Mouse (Mus musculus) cerebellum, adult 9-11 months (tissue): ENCODE measurements at regions not wholly inside any gene's neighbourhood (a gene's known extent, or its start where the extent isn't known, plus 50 kb on each side); places are given as distances from the start of the nearest gene placed in this dataset.
A peak's percentile ranks its signal among the peaks of the same experiment; 100 is the strongest.
"Not testable (repeated sequence)": the region's sequence is repeated elsewhere in the genome, so short reads cannot be mapped to it uniquely, and the experiment has no call there.

Experiments used
- DNase-seq: peaks from one replicate; pipeline ENCODE4 v3.0.0; 2022

- DNase-seq, result no peak
Observed at GRCm38 (mm10) chr5:133073317-133073716, 530.2 kb upstream of the Auts2 start.

DNA sequence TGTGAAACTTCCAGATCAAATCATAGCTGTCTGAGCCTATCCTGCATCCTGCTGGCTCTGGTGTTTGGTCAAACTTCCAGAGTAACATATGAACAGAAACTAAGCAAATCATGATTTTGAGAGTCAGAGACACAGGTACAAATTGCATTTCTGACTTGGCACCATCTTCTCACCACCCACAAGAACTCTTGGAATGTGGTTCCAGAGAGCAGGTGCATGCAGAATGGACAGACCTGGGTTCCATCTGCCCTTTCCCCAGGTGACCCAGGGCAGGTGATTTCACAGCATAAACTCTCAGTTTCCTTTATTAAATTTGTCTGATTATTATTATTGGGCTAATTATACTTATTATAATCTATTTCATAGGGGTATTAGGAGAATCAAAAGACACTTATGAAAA, 527.0 kb upstream of the Auts2 start:
- peak; percentile 74 for DNase-seq

DNA sequence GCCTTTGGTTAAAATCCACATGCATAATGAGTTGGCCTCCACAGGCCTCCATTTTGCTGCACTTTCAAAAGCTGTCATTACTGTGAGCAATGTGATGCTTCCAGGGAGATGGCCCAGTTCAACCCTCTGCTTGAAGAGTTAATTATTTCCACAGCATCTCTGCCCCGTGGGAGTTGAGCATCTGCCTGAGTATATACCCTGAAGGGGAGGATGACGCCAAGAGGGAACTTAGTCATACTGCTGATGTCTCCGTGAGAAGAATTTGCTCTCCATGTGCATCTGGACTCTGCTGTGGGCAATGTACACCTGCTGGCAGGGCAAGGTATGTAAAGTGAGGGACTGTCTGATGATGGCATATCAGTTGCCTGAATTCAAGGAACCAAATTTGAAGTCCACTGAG, 519.3 kb upstream of the Auts2 start:
- DNase-seq, result no peak

- no peak for DNase-seq
Observed at GRCm38 (mm10) chr5:133047456-133047855, 504.3 kb upstream of the Auts2 start.

DNA sequence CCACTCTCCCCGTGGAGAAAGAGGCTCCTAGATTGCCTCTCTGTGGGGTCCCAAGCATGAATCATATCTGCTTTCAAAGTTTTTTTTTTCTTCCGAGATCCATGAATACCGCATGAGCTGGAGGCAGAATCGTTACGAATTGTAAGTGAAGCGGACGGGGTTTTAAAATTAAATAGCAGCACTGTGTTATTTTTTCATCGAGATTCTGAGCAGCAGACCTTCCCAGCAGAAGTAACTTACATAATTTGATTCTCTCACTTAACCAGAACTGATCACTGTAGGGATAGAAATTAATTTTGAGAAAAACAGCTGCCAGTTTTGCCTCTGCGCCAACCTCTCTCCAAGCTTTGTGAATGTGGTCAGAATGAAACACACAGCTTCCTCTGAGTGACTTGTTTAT, 502.5 kb upstream of the Auts2 start:
- no peak for DNase-seq

DNA sequence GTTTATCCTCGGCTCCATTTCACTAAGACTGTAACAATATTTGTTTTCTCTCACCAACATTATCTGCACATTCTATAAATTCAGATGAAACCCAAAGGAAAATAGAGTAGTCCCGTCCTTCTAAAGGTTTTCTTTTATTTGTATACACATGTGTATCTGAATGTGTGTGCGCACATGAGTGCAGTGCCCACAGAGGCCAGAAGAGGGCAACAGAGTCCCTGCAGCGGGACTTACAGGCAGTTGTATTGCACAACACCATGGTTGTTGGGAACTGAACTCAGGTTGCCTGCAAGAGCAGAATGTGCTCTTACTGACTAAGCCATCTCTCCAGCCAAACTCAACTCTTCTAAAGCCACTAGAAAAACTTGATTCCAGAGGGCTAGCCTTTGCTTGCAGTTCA, 484.4 kb upstream of the Auts2 start:
- no peak for DNase-seq

GRCm38 (mm10) chr5:133025121-133025520, 482.0 kb upstream of the Auts2 start:
- no peak for DNase-seq

DNA sequence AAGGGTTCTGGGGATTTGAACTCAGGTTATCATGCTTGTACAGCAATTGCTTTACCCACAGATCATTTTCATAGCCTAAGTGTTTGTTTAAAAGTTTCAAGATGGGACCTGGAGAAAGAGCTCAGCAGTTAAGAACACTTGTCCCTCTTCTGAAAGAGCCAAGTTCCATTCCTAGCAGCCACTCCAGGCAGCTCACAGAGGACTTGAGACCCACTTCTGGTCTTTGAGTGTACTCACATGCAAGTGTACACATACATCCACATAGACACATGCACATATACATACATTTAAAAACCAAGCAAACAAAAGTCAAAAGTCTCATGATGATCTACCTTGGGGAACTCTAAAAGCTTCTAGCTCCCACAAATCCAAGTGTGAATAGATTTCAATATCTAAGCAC, 477.7 kb upstream of the Auts2 start:
- DNase-seq, result no peak

GRCm38 (mm10) chr5:133020116-133020515, 477.0 kb upstream of the Auts2 start:
- no peak for DNase-seq

GRCm38 (mm10) chr5:133010624-133011575, 467.8 kb upstream of the Auts2 start:
- DNase-seq, result peak; percentile 96

- DNase-seq, result no peak
Observed at GRCm38 (mm10) chr5:132982866-132983265, 439.7 kb upstream of the Auts2 start.

DNA sequence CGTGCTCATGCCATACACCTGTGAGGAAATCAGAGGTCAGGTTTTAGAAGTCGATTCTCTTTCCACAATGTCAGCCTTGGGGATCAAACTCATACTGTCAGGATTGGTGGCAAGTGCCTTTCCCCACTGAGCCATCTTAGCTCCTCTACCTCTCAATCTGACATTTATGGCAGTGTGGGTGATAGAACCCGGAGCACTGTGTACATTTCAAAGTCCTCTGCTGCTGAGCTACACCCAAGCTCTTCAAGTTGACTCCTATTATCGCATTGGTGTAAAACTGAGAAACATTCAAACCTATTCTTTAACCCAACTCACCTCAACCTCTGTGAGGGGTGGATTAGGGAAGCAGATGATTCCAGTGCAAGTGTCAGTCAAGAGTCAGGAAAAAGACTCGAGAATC, 435.9 kb upstream of the Auts2 start:
- no peak for DNase-seq

GRCm38 (mm10) chr5:132975303-132975932, 432.3 kb upstream of the Auts2 start:
- DNase-seq, result no peak

- no peak for DNase-seq
Observed at GRCm38 (mm10) chr5:132974876-132975275, 431.7 kb upstream of the Auts2 start.

- DNase-seq, result peak; percentile 14
Observed at GRCm38 (mm10) chr5:132971046-132971445, 427.9 kb upstream of the Auts2 start.

DNA sequence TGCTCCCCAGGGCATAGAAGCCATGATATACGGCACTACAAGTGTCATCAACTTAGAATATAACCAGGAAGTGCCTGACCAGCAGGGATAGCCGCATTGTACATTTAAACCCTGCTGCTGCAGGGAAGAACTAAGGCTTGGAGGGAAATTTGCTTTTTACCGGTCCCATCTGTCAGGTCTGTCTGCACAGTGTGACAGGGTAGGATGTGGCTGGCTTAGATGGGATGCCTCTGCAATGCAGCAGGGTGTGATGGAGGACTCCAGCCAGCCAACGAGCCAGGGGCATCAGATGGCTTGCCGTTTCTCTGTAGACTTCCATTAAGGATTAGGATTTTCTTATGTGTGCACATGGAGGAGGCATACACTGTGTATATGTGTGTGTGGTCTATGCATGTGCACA, 426.2 kb upstream of the Auts2 start:
- peak; percentile 87 for DNase-seq

DNA sequence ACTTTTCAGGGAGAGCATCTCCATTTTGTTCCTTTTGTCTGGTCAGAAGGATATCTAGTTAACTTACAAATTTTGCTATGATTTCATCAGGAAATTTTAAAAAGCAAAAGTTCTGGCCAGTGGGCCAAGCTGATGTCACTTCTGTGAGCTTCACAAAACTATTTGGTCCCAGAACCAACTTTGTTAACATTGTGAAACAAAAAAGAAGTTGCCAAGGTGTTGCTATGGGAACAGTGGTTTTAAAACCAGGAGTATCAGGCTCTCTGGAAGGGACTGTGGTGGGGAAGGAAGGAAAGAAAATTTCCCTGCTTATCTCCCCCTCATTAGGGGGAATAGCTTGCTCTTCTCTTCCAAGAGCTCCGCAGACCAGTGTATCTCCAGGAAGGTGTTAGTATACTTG, 416.8 kb upstream of the Auts2 start:
- DNase-seq, result no peak

GRCm38 (mm10) chr5:132956184-132956583, 413.0 kb upstream of the Auts2 start:
- no peak for DNase-seq

DNA sequence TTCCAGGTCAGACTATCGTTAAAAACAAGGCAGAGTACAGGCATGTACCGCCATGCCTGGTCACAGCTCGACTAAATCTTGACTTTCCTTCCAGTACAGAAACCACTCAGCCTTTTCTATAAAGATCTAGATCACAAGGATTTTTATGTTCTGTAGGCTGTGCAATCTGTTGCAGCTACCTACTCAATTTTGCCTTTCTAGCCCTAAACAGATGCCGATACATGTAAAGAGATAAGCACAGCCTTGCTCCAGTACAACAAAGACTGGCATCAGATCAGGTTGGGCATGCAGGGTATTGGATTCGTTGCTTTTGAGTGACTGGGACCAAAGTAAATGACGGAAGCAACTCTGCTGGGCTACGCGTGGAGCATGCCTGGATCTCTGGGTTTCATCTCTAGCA, 411.9 kb upstream of the Auts2 start:
- DNase-seq, result no peak

DNA sequence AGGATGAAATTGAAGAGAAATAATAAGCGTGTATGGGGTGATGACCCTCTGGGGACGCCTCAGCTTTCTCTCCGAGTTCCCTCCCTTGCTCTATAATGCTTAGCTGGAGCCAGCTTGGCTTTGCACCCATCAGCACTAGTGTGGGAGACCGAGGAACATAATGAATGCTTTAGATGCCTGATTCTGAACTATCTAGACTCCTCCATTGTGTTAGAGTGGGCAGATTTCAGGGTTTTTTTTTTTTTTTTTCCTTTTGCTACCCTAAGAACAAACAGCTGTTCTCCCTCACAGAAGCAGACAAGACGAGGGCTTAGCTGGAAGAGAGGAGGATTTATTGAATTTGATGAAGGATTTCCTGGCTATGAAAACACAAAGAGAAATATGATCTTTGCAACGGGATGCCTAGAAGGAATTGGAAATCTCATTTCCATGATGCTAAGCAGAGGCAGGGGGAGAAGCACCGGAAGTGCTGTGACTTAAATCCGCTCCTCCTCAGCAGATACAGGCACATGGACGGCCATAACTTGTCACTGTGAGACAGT, 390.4 kb upstream of the Auts2 start:
- DNase-seq, result no peak

GRCm38 (mm10) chr5:132929955-132930354, 386.8 kb upstream of the Auts2 start:
- DNase-seq, result not testable (repeated sequence)

- DNase-seq, result no peak
Observed at GRCm38 (mm10) chr5:132923365-132923764, 380.2 kb upstream of the Auts2 start.

DNA sequence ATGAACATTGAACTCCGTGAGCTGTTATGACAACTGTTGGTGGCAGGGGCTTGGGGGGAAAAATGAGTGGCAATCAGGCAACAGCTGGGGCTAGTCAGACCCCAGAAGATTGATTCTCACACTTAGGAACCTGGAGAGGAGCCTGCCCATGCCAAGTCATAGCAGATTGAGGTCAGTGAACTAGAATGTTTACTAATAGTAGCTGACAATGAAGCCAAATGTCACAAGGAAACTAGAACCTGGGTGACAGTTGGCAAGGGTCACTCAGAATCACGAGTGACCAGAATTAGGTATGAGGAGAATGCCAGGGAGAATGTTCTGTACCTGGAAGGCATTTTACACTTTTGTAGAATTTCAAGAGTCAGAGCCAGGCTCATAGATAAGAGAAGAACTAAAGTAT, 365.9 kb upstream of the Auts2 start:
- DNase-seq, result peak; percentile 51

- no peak for DNase-seq
Observed at GRCm38 (mm10) chr5:132908220-132908619, 365.1 kb upstream of the Auts2 start.
